In the genomic region with DNA sequence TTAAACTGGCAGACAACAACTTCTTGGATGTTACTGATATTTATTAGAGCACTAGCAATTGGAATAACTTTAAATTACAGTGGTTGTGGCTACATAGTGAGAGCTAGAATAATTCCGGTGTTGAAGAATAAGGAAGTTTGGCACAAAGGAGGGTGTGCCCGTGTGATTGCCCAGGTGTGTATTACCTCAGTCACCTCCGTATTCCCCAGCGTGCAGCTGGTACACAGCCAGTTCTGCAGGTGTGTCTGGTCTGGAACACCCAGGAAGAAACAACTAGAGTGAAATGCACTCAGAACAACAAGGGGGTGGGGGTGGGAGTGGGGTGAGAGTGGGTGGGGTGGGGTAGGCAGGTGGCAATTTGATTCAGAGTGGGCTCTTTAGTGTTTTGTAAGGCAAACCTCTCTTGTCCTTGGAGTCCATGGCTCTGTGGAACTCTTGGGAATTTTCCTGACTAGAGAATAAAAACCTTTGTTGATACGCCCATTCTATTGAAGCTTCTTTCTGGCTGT, we compare ENCODE assay signal across 19 mouse cellular contexts.
DNase-seq lines count a peak whose midpoint lies in the region; ATAC-seq and TF ChIP-seq lines count a peak whose summit lies in the region.
"Had no signal": no experiment of that assay in that cellular context is flagged by ENCODE, and none has a peak within 500 bp of the region (broad histone marks: within the 10 kb centered on the region; RNA-seq: fewer than 3 reads in every experiment).

No protein-coding gene starts in this region.

- H3K4me1 ChIP-seq in kidney, adult 2 months (ENCODE audit: control insufficient read depth, insufficient read depth, low read length): peaks cover 18% of the 10 kb centered on the region; the same call in 1 of the 2 replicates
- peaks cover 34% of the 10 kb centered on the region for H3K4me1 ChIP-seq in kidney, embryonic 15.5 days

- no peak for ATAC-seq in kidney, embryonic 15.5 days (replicated peaks; ENCODE audit: low FRiP score)
- ATAC-seq: inflammation-experienced regulatory T-cells, adult 6 months had no signal

- no peaks in the 10 kb centered on the region for H3K27me3 ChIP-seq in kidney, adult 2 months (replicated peaks; ENCODE audit: control insufficient read depth, insufficient read depth, low read length)
- H3K27me3 ChIP-seq in kidney, embryonic 15.5 days: no peaks in the 10 kb centered on the region
- H3K27me3 ChIP-seq: hindbrain, embryonic 12.5 days; limb, embryonic 13.5 days had no signal

- peak; percentile 28 for DNase-seq in kidney, adult 2 months
- peak; percentile 23 for DNase-seq in thymus, postnatal 4 days
- DNase-seq in thymus, postnatal 0 days (ENCODE audit: low spot score): no peak
- DNase-seq in large intestine, adult 2 months (ENCODE audit: low read depth, low spot score): peak; percentile 73
- no peak for DNase-seq in gastrocnemius, postnatal 36 days
- DNase-seq in embryo, embryonic 10.5 days (ENCODE audit: low spot score): no peak
- DNase-seq: cerebellum, adult 8-10 months; forebrain, postnatal 0 days; layer of hippocampus, postnatal 36 days; retina, postnatal 1 day; right cerebral cortex, postnatal 4 days had no signal

- TF ChIP-seq POLR2A in kidney, adult 2 months (IDR thresholded peaks at IDR 0.05; ENCODE audit: low read depth, low read length): no peak

- H3K9me3 ChIP-seq in kidney, embryonic 15.5 days (replicated peaks): no peaks in the 10 kb centered on the region
- H3K9me3 ChIP-seq: hindbrain, embryonic 12.5 days; limb, embryonic 13.5 days; midbrain, embryonic 10.5 days had no signal

- H3K4me3 ChIP-seq in kidney, adult 2 months (ENCODE audit: insufficient read depth, low read depth, low read length): no peak overlapping the region
- H3K4me3 ChIP-seq in kidney, embryonic 15.5 days (replicated peaks): no peak overlapping the region
- H3K4me3 ChIP-seq: hindbrain, embryonic 12.5 days; limb, embryonic 13.5 days; midbrain, embryonic 10.5 days had no signal

- H3K27ac ChIP-seq in kidney, adult 2 months (ENCODE audit: insufficient read depth, low read depth, low read length): no peak overlapping the region
- no peak overlapping the region for H3K27ac ChIP-seq in kidney, embryonic 15.5 days
- H3K27ac ChIP-seq: hindbrain, embryonic 12.5 days; limb, embryonic 13.5 days; liver, embryonic 14.5 days; macrophage had no signal

- no peak overlapping the region for H3K4me2 ChIP-seq in kidney, embryonic 15.5 days
- H3K4me2 ChIP-seq: heart, embryonic 11.5 days; hindbrain, embryonic 12.5 days; limb, embryonic 13.5 days had no signal

- WGBS in kidney, adult 2 months: 67% methylated on average over 5 of the region's 5 CpGs
- 89% methylated on average over 5 of the region's 5 CpGs for WGBS in kidney, embryonic 15.5 days
- WGBS in large intestine, adult 2 months: 37% methylated on average over 5 of the region's 5 CpGs

- TF ChIP-seq CTCF in kidney, adult 2 months (conservative IDR thresholded peaks at IDR 0.05; ENCODE audit: insufficient read depth, insufficient read length, low read depth, low read length): no peak

- no peak overlapping the region for H3K9ac ChIP-seq in kidney, embryonic 15.5 days
- H3K9ac ChIP-seq: forebrain, postnatal 0 days; hindbrain, embryonic 12.5 days; limb, embryonic 13.5 days; liver, embryonic 14.5 days had no signal

- intact Hi-C loops in gastrocnemius, postnatal 36 days (cut with DNase I): no loop called here

- H3K36me3 ChIP-seq in kidney, adult 2 months (ENCODE audit: control insufficient read depth, insufficient read depth, low read length): no peaks in the 10 kb centered on the region
- H3K36me3 ChIP-seq in kidney, embryonic 15.5 days: no peaks in the 10 kb centered on the region
- H3K36me3 ChIP-seq: hindbrain, embryonic 12.5 days; limb, embryonic 13.5 days; midbrain, embryonic 10.5 days had no signal

Comparison
In these comparisons a context has a peak if more than half of its experiments do, and no peak if none do; other contexts are left out.
1. DNase-seq: peak in kidney, adult 2 months (single experiment), thymus, postnatal 4 days (single experiment) and large intestine, adult 2 months (single experiment); none in thymus, postnatal 0 days (single experiment), gastrocnemius, postnatal 36 days (0 of 2) and embryo, embryonic 10.5 days (single experiment).